Mouse (Mus musculus) limb, embryonic 14.5 days (tissue): ENCODE measurements at regions not wholly inside any gene's neighbourhood (a gene's known extent, or its start where the extent isn't known, plus 50 kb on each side); places are given as distances from the start of the nearest gene placed in this dataset.

Experiments
- ATAC-seq: fragments of 200-750 bp; cut with Nextera tagmentation; 2 replicates; pipeline ENCODE4 v1.8.0; 2017; ENCODE audit warnings: low read depth, moderate number of reproducible peaks, moderate TSS enrichment; ENCODE audit not compliant: low FRiP score
- DNase-seq: peaks from one replicate; pipeline ENCODE4 v3.0.0-alpha.2; 2015; ENCODE audit warnings: low spot score
- H3K27ac ChIP-seq: fragments of 300-500 bp; sonication (generic); replicated peaks from 2 replicates; pipeline ENCODE4 v1.5.1; 2014; ENCODE audit warnings: low read depth, mild to moderate bottlenecking, low read length, moderate library complexity, mixed read lengths
- H3K27me3 ChIP-seq: fragments of 300-500 bp; sonication (generic); 2 replicates; pipeline ENCODE4 v1.6.1; 2014; ENCODE audit warnings: low read length, mixed read lengths; ENCODE audit not compliant: control insufficient read depth, insufficient read depth
- H3K36me3 ChIP-seq: fragments of 300-500 bp; sonication (generic); 2 replicates; pipeline ENCODE4 v1.6.1; 2014; ENCODE audit warnings: mild to moderate bottlenecking, low read length, moderate library complexity, mixed read lengths; ENCODE audit not compliant: control insufficient read depth, insufficient read depth
- H3K4me1 ChIP-seq: fragments of 300-500 bp; sonication (generic); 2 replicates; pipeline ENCODE4 v1.6.1; 2014; ENCODE audit warnings: antibody characterized with exemption, low read length, mixed read lengths; ENCODE audit not compliant: control insufficient read depth, insufficient read depth
- H3K4me2 ChIP-seq: fragments of 300-500 bp; sonication (generic); replicated peaks from 2 replicates; pipeline ENCODE4 v1.6.1; 2014; ENCODE audit warnings: low read depth, mild to moderate bottlenecking, low read length, moderate library complexity; ENCODE audit not compliant: severe bottlenecking
- H3K4me3 ChIP-seq: fragments of 300-500 bp; sonication (generic); replicated peaks from 2 replicates; pipeline ENCODE4 v1.5.1; 2014; ENCODE audit warnings: low read length
- H3K9ac ChIP-seq: fragments of 300-500 bp; sonication (generic); 2 replicates; pipeline ENCODE4 v1.6.1; 2014; ENCODE audit warnings: mild to moderate bottlenecking, low read depth, low read length, moderate library complexity; ENCODE audit not compliant: severe bottlenecking
- H3K9me3 ChIP-seq: fragments of 300-500 bp; sonication (generic); 2 replicates; pipeline ENCODE4 v1.6.1; 2016; ENCODE audit warnings: low read length; ENCODE audit not compliant: control insufficient read depth
- POLR2A ChIP-seq: fragments of 200-500 bp; IDR thresholded peaks from 2 replicates; pipeline ENCODE4 v1.8.0; 2012; ENCODE audit warnings: inconsistent platforms, mild to moderate bottlenecking, moderate library complexity, borderline replicate concordance; ENCODE audit not compliant: insufficient read depth, insufficient read length; ENCODE audit errors: extremely low read depth
- WGBS: fragments of 180-500 bp; shearing (Covaris S2); extraction: QIAGEN DNeasy Blood & Tissue Kit; methylation state at CpG from one replicate; pipeline ENCODE4 v1.1.7; 2014; 5-methylcytosine and 5-hydroxymethylcytosine counted together

DNA sequence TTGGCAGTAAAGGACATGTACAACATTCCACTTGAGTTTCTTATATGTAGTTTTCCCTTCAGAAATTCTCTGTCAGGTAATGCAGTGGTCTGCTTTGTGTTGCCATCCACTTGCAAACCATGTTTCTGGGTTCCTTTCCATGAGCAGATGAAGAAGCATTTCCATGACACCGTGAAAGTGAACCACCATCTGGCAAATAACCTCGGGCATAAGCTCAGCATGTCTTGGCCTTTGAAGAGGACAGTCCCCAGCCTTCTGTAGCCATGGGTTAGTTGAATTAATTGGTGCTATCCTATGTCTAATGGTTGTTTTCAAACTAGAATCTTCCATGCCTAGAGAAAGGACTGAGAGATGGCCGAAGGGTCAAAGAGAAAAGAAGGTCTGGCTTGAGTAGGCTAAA lies 414.3 kb upstream of the Id4 start:
- no peaks in the 10 kb centered on the region for H3K9me3 ChIP-seq
- no peak overlapping the region for H3K4me3 ChIP-seq
- DNase-seq (no peak), ATAC-seq (no peak)
- peaks cover 14% of the 10 kb centered on the region for H3K4me1 ChIP-seq
- H3K9ac ChIP-seq, result no peak overlapping the region
- no peak overlapping the region for H3K27ac ChIP-seq
- no peaks in the 10 kb centered on the region for H3K27me3 ChIP-seq
- no peaks in the 10 kb centered on the region for H3K36me3 ChIP-seq
- 89% methylated on average over 3 of the region's 3 CpGs for WGBS
- no peak overlapping the region for H3K4me2 ChIP-seq
- no peak for TF ChIP-seq POLR2A

DNA sequence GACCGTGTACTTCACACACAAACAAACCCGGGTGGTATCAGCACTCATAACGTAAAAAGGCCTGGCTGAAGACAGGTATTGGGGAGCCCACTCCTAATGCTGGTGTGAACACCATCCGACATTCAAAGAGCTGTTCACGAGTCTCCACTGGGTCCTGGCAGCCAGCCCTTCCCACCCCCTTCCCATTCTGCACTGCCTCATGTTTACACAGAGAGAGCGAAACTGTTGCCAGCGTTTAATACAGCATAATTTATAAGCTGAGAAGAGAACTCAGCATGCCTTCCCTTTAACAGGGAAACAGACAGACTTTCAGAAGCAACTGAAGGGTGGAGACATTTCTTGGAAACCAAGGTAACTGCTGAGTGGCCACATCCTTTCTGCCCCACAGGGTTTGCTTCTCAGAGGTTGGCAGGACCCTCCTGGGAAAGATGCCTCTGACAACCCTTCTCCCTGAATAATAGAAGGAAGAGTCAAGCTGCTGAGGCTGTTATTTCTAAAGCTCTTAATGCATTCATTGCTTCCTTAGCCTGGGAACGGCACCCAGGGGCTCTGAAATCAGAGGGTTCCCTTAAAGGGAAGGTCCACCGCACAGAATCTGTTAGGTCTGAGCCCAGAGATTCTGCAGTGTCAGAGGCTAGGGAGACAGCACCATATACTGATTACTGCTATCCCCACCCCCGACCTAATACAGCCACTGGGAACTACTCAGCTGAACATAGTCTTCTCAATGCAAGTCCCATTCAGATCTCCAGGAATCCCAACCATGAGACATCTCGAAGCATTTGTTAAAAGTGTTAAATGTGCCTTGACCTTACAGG lies 412.4 kb upstream of the Id4 start:
- WGBS, result 50% methylated on average over 11 of the region's 11 CpGs
- peak; percentile 70 for DNase-seq
- Histone ChIP-seq H3K36me3 (no peaks in the 10 kb centered on the region), H3K9ac (no peak overlapping the region), H3K4me2 (no peak overlapping the region), H3K4me3 (no peak overlapping the region), H3K27me3 (no peaks in the 10 kb centered on the region), H3K9me3 (no peaks in the 10 kb centered on the region), H3K4me1 (peaks cover 11% of the 10 kb centered on the region), H3K27ac (no peak overlapping the region)
- no peak for TF ChIP-seq POLR2A
- no peak for ATAC-seq

DNA sequence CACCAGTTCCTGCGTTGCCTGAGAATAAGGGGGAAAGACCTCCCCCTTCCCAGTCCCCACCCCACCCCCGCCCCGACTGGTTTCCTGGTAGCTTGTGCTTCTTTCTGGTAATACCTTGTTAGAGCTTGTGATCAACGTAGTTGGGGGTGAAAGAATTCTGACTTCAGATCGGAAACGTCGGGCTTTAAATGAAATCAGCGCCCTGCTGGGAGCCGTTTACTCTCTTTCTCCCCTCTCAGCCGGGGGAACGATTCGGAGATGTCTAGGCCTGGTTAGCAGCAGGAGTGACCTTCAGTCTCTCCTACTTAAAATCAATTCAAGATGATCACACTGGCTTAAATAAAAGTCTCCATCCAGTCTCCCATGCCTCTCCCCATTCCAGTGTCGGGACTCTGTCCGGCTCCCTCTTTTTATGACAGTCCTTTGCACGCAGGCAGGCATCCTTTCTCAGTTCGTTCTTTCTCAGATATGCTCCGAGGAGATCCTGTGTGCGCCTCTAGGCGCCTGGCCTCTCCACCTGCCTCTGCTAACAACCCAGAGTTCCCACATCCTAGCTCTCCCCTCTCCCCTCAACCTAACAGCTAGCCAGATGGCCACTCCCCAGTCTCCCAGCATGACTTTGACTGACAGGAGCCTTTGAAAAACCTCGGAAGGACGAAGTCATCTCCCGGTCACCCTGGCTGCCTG lies 405.5 kb upstream of the Id4 start:
- DNase-seq (no peak), ATAC-seq (no peak)
- Histone ChIP-seq H3K27me3 (no peaks in the 10 kb centered on the region), H3K9ac (peak overlapping the region; percentile 18; the same call in 1 of the 2 replicates), H3K27ac (no peak overlapping the region), H3K4me2 (peak overlapping the region; percentile 39), H3K4me1 (peaks cover 15% of the 10 kb centered on the region), H3K36me3 (no peaks in the 10 kb centered on the region), H3K9me3 (no peaks in the 10 kb centered on the region), H3K4me3 (no peak overlapping the region)
- TF ChIP-seq POLR2A, result no peak
- WGBS, result 5% methylated on average over 22 of the region's 22 CpGs

DNA sequence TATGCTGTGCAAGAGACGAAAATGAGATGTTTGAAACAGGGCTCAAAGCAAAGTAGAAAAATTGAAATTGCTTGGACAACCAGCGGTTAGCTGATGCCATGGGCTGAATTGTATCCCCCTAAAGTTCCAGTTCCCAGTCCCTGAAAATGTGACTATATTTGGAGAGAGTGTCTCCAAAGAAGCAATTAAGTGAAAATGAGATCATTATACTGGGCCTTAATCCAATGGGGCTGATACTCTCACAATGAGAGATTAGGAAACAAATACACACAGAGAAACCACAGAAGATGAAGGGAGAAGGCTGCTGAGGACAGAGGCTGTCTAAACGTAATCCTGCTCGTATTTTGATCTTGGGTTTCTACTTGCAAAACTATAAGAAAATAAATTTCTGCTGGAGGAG lies 402.1 kb upstream of the Id4 start:
- H3K36me3 ChIP-seq, result no peaks in the 10 kb centered on the region
- WGBS, result 89% methylated on average over 4 of the region's 4 CpGs
- H3K4me1 ChIP-seq, result peaks cover 21% of the 10 kb centered on the region
- H3K27me3 ChIP-seq, result no peaks in the 10 kb centered on the region
- no peak overlapping the region for H3K27ac ChIP-seq
- H3K9ac ChIP-seq, result no peak overlapping the region
- no peak overlapping the region for H3K4me3 ChIP-seq
- no peaks in the 10 kb centered on the region for H3K9me3 ChIP-seq
- no peak for TF ChIP-seq POLR2A
- ATAC-seq (no peak), DNase-seq (no peak)
- no peak overlapping the region for H3K4me2 ChIP-seq

DNA sequence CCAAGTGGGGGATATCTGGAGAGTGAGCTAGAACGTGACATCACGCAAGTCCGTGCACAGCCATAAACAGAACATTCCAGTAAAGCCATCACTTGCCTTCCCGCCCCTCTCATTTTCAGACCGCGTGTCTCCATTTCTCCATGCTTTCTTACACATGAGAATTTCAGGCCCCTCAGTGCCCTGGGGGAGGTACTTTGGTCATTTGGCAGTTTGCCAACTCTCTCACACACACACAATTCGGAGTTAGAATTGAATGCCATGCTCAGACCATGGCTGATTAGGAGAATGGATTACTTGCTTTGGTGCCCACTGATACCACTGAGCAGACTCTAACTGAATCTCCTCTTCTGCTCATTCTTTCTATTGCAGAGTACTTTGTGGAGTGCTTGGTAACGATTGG lies 400.7 kb upstream of the Id4 start:
- ATAC-seq, result no peak
- H3K4me1 ChIP-seq, result peaks cover 17% of the 10 kb centered on the region
- WGBS, result 53% methylated on average over 8 of the region's 8 CpGs

More for the DNA sequence above, 400.7 kb upstream of the Id4 start:
- H3K9ac ChIP-seq, result no peak overlapping the region
- no peak overlapping the region for H3K4me2 ChIP-seq
- no peaks in the 10 kb centered on the region for H3K27me3 ChIP-seq
- H3K36me3 ChIP-seq, result no peaks in the 10 kb centered on the region
- H3K9me3 ChIP-seq, result no peaks in the 10 kb centered on the region
- H3K4me3 ChIP-seq, result no peak overlapping the region
- no peak for TF ChIP-seq POLR2A
- peak; percentile 26 for DNase-seq
- H3K27ac ChIP-seq, result no peak overlapping the region
